Mouse (Mus musculus) ovary, postnatal 14 days (tissue): Measurements from ENCODE around the gene Tspan31.
"Not testable (repeated sequence)": the region's sequence is repeated elsewhere in the genome, so short reads cannot be mapped to it uniquely, and the experiment has no call there.

Experiments
- DNase-seq: peaks from one replicate; pipeline ENCODE4 v3.0.0; 2022; ENCODE audit warnings: low spot score

Gene Tspan31

GRCm38 (mm10) chr10:127083915-127084306 is 13.8 kb upstream of the Tspan31 start:
- DNase-seq = no peak

- no peak for DNase-seq
Observed at GRCm38 (mm10) chr10:127083292-127083914, 13.3 kb upstream of the Tspan31 start.

- no peak for DNase-seq
Observed at GRCm38 (mm10) chr10:127081996-127082620, 12.0 kb upstream of the Tspan31 start.

- DNase-seq = no peak
Observed at GRCm38 (mm10) chr10:127080901-127081780, 11.1 kb upstream of the Tspan31 start.

- DNase-seq = no peak
Observed at GRCm38 (mm10) chr10:127079665-127080391, 9.8 kb upstream of the Tspan31 start.

GRCm38 (mm10) chr10:127078677-127079575 is 8.9 kb upstream of the Tspan31 start:
- no peak for DNase-seq

GRCm38 (mm10) chr10:127078001-127078676 is 8.1 kb upstream of the Tspan31 start:
- DNase-seq = no peak

- DNase-seq = no peak
Observed at GRCm38 (mm10) chr10:127077515-127077914, 7.5 kb upstream of the Tspan31 start.

- no peak for DNase-seq
Observed at GRCm38 (mm10) chr10:127076082-127076481, 6.0 kb upstream of the Tspan31 start.

- DNase-seq = no peak
Observed at GRCm38 (mm10) chr10:127075651-127076050, 5.6 kb upstream of the Tspan31 start.

- no peak for DNase-seq
Observed at GRCm38 (mm10) chr10:127075080-127075479, 5.0 kb upstream of the Tspan31 start, which contains the start of gene Agap2. TSS of gene Agap2 (plus strand) at chr10:127075284.

- DNase-seq = no peak
Observed at GRCm38 (mm10) chr10:127073981-127074380, 3.9 kb upstream of the Tspan31 start.

GRCm38 (mm10) chr10:127072969-127073368 is 2.9 kb upstream of the Tspan31 start:
- DNase-seq = not testable (repeated sequence)

- not testable (repeated sequence) for DNase-seq
Observed at GRCm38 (mm10) chr10:127072270-127072669, 2.2 kb upstream of the Tspan31 start.

GRCm38 (mm10) chr10:127071203-127071602 is 1.1 kb upstream of the Tspan31 start:
- no peak for DNase-seq

GRCm38 (mm10) chr10:127069281-127070189 is 529 bp downstream of the Tspan31 start:
- DNase-seq = no peak

- DNase-seq = no peak
Observed at GRCm38 (mm10) chr10:127068360-127069038, 1.6 kb downstream of the Tspan31 start.

GRCm38 (mm10) chr10:127066519-127067018 is 3.5 kb downstream of the Tspan31 start:
- no peak for DNase-seq

GRCm38 (mm10) chr10:127065981-127066380 is 4.1 kb downstream of the Tspan31 start:
- no peak for DNase-seq
